Mouse (Mus musculus): Measurements from ENCODE around the gene Cltb.

Cltb gene

DNA sequence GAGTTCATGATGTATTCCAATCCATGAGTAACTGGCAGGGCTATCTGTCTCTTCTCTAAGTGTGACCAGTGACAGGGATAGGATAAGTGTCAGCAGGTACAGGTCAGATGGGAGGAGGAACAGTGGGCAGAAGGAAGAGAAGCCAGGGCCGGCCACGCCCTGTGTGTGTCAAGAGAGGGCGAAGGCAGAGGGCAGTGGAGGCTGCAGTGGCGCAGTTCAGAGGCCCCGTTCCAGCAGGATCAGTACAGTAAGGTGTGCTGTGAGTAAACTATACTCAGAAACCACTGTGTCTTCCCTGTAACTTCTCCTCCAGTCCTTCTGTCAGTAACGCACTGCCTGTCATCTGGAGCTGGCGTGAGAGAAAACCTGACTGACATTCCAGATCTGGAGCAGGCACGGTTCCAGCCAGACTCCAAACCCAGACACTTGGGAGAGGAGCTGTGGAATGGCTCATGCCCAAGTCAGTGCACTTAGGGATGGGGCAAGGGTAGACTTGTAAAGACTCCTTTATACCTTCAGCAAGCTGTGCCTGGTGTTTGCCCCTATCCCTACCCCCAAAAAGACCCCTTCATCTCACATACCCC lies 14.9 kb downstream of the Cltb start:
- peak; percentile 61 for DNase-seq (ENCODE audit: inconsistent ontology term)

DNA sequence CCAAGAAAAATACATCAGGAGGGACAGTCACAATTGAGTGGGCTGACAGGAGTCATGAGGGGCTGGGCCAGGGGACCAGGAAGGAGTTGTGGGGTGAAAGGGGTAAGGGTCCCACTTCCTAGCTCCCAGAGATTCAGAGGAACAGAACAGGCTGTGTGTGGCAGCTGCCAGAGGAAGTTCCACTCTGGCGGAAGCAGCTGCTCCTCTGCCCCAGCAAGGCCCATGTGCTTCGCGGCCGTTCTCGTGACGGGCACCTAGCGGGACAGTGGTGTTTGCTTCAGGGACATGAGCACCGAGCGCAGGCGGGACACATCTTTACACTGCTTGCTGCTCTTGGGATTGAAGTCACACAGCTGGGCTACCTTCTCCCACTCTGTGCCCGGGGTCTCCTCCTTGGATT lies 17.5 kb downstream of the Cltb start:
- no peak for DNase-seq (ENCODE audit: inconsistent ontology term)

DNA sequence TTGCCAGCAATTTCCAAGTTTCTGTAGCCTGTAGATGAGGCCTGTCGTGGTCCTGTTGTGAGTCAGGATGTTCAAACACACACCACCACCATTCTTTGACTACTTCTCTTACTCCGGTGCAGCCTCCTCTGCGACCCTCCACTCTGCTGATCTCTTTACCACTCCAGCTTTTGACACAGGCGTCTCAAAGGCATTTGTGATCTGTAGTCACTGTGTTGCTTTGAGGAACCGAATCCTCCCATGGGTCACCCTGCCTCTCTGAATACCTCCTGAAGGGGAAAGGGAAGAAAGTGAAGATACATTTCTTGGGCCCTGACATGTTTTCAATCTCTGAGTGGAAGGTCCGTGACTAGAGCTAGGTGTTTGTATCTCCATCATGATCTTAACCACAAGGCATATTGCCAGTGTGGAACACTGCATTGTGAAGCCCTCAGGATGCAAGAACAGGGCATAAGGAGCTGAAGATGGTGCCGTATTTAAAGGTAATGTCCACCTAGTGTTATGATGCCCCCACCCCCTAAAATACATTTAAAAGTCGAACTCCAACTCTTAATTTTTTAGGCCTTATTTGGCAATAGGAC lies 19.3 kb downstream of the Cltb start:
- DNase-seq (ENCODE audit: inconsistent ontology term), result no peak

DNA sequence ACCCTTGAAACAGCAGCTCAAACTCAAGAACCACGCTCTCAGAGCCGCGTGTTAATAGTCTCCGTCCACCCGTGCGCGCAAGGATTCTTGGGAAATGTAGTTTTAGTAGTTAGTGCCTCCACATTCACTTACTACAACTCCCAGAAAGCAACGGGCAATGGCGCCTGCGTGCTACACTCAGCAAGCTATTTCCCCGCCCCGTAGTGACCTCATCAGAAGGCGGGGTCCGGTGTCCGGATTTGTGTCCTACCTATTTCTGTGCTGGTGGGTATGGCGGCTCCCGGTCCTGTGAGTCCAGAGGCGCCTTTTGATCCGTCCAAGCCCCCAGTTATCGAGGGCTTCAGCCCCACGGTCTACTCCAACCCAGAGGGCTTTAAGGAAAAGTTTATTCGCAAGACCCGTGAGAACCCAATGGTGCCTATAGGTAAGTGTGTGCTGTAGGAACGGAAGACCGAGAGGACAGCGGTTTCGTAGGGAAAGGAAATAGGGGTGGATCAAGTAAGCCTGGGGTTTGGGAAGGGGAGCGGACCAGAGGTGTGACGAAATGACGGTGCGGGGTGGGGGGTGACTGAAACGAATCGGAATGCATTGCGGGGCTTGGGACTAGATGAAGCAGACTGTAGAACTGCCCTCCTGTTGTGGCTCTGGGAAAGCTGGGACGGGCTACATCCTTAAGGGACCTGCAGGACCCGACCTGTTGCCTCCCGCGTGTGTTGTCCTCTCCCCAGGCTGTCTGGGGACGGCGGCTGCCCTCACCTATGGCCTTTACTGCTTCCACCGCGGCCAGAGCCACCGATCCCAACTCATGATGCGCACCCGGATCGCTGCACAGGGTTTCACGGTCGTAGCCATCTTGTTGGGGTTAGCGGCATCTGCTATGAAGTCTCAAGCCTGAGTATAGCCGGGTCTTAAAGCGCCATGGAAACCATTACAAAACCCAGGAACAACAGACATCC lies 20.9 kb downstream of the Cltb start, which contains the start of the genes Nop16 and Higd2a:
TSS of gene Nop16 (minus strand) at position 95 of the 956 bp plus-strand sequence.
TSS of gene Higd2a (plus strand) at position 212 of the 956 bp plus-strand sequence.
- DNase-seq (ENCODE audit: inconsistent ontology term), result peak; percentile 98

DNA sequence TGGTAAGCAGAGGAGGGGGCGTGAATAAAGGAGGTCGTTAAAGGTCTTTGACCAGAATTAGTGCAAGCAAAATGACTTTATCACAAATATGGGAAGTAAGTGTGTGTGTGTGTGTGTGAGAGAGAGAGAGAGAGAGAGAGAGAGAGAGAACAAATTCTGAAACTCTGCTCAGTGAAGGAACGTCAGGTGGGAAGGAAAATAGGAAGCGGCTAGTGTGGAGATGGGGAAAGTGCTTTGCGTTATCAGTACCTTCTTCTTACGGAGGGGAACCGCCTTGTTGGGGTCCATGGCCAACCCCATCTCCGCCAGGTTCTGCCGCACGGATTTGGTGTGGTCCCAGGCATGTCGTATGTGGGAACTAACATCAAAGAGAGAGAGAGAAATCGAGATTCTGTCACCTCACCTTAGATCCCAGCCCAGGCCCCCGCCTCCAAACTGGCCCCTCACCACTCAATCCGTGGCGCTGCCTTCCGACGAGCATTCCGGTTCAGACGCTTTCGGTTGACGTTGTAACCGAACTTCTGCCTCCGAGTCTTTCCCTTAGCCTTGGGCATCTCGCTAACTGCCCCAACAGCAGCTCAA lies 21.6 kb downstream of the Cltb start:
- DNase-seq (ENCODE audit: inconsistent ontology term), result no peak

DNA sequence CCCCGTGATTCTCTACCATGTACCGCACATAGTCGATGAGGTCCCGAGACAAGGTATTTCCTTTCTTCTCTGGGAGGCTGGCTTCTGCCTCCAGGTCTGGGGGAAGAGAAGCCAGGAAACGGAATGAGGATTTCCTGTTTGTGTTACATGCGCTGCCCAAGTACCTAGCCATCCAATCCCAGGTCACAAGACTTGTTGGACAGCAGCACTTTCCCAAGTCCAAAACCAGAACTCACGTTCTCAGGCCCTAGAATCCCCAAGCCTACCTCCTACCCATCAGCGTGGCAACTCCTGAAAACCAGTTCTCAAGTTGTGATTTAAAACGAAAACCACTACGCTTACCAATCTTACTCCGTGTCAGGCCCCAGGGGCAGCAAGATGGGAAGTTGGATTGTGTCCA lies 25.3 kb downstream of the Cltb start:
- DNase-seq (ENCODE audit: inconsistent ontology term), result no peak

DNA sequence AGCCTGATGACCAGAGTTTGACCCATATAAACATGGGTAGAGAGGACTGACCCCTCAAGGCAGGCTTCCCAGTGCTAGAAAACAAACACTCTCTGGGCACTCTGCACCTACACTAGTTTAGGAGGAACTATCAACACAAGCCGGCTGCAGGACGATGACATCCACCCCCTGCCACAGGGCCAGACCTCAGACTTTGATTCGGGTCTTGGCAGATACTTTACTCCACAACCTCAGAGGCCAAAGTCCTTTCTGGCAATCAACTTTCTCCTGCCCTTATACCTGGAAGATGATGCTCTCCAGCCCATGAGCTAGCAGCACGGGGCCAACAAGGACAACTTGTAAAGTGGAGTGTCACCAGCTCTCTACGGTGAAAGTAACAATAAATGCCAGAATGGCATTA lies 28.3 kb downstream of the Cltb start:
- DNase-seq (ENCODE audit: inconsistent ontology term), result no peak

DNA sequence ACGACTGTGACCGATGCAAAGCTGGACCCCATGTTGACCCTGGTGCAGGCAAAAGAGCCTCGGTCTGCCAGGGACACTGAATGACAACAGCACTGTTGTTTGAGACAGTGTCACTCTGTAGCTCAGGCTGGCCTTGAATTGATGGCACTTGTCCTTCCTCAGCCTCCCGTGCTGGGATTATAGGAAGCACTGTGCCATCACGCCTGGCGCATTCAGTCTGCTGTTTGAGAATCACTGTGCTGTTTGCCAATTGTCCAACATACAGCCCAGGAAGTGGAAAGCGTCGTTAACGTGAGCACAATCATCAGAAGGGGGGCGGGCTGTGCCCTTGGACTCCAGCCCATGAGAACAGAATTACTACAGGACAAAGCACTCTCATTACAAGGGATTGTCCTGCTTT lies 29.0 kb downstream of the Cltb start:
- peak; percentile 92 for DNase-seq (ENCODE audit: inconsistent ontology term)

DNA sequence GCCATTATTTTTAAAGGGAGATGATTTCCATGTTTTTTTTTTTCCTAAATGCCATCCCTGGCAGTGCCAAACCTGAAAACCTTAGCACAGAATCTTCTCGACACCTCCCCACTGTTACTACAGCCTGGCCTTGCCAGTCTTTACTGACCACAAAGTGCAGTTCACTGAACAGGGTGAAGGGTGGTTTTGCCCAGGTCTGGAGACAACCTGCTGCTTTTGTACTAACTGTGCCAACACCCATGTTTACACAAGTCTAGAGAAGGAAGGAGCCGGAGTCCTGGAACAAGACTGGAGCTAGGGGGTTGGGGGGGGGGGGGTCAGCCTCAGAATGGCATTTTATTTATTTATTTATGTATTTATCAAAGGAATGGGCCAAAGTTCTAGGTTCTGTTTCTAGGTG lies 29.8 kb downstream of the Cltb start:
- DNase-seq (ENCODE audit: inconsistent ontology term), result peak; percentile 46

DNA sequence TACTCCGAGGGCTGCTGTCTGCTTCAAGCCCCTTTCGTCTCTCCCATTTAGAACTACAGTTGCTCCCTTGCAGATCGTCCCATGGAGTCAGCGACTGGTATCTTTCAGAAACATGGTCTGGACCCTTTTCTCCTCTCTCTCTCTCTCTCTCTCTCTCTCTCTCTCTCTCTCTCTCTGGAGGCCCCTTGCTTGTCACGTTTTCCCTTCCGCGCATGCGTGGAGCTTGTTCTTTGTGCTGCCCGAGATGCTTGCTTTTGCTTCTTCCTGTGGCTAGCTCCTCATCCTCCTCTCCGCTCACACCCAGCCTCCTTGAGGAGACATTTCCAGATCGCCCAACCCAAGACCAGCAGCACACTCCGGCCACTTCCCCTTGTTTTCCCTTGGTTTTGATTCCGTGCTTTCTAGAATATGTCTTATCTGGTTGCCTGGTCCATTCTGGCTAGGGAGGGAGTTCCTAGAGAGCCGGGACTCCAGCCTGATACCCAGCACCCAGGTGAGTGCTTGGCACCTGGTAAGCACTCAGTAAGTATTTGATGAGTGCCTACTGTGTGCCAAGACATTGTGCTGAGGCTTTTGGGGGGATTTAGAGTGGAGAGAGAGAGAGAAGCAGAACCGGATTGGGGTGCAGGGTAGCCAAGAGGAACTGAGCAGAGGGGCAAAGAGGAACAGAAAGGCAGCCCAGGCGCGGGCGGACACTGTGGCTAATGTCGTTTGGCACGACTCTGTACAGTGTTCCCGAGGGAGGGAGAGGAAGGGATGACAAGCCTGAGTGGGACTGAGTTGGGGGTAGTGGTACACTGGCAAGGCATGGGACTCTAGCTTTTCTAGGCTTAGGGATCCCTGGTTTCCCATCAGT lies 33.3 kb downstream of the Cltb start:
- DNase-seq (ENCODE audit: inconsistent ontology term), result no peak

DNA sequence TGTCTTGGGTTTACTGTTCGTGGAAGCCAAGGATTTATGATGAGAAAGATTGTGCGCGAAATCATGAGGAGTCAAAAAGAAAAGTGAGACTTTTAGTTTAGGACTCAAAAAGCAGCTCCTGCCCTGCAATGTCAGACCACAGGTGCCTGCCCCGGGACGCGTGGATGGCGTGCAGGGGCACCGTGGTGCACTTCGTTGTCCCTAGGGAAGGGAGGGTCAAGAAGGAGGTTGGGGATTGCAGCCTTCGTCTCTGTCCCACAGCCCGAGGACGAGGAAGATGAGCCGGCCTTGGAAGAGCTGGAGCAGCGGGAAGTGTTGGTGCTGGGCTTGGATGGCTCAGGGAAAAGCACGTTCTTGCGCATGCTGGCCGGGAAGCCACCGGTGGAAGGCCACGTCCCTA lies 35.7 kb downstream of the Cltb start:
- no peak for DNase-seq (ENCODE audit: inconsistent ontology term)

DNA sequence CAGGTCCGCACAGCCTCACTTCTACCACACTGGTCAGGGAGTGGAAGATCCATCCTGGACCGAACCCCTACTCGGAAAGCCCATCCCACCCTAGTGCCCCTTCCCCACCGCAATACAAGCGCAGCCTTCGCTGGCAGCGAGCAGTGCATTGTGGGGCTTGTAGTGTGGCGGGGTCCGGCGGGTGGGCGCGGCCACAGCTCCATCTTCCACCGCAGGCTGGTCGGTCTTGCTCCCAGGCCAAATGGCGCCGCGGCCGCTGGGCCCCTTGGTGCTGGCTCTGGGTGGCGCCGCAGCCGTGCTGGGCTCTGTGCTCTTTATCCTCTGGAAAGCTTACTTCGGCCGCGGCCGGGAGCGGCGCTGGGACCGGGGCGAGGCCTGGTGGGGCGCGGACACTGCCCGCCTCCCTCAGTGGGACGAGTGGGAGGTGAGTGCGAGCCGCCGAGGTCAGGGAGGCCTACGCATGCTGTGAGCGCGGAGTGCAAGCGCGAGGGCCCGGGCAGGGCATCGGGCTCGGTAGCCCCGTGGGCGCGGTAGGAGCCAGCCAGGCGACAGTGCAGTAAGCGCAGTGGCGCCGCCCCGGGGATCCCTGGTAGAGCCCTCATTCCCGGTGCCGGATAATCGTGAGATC lies 36.2 kb downstream of the Cltb start, which contains the start of gene Arl10:
TSS of gene Arl10 (plus strand) at position 162 of the 628 bp plus-strand sequence.
- peak; percentile 86 for DNase-seq (ENCODE audit: inconsistent ontology term)

DNA sequence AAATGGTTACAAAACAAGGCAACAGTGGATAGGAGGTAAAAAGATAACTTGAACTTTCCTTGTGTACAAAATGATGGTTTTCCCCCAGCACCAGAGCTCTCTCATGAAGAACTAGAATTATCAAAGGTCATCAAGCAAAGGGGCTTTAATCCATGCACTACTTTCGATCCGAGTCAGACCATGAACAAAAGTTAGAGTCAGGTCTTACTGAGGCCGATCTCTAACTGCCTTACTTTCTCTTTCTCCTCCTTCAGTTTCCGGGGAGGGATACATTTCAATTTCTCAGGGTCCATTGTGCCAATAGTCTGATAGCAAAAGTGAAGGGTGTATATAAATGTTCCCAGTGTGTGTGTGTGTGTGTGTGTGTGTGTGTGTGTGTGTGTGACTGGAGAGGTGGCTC lies 38.5 kb downstream of the Cltb start:
- DNase-seq (ENCODE audit: inconsistent ontology term), result no peak

DNA sequence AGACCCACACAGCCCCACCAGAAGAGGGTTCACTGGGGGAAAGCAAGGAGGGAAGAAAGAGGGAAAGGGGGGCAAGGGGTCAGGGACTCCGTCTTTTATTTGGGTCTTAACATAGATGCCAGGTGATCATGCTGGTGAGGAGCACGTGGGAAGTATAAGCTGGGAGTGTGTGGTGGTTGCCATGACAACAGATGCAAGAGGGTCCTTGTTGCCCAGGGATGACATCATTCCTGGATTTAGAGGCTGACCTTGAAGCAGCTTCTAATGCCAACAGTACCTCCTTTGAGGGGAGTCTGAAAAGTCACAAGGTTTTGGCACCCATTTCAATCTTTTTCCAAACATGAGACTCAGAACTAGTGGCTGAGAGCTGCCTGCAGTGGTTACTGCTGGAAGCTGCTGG lies 39.5 kb downstream of the Cltb start:
- DNase-seq (ENCODE audit: inconsistent ontology term), result no peak

DNA sequence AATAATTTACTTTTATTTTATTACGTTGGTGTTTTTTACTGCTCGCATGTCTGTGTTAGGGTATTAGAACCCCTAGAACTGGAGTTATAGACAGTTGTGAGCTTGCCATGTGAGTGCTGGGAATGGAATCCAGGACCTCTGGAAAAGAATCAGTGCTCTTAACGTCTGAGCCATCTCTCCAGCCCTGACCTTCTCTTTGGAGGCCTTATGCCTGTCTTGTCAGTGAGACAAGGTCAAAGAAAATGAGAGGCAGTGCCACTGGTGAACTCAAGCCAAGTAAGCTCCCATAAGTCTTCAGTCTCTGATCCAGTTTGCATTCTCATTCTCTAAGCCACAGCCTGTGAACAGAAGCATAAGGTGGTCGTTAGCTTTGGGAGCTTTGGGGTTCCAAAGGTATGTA lies 40.4 kb downstream of the Cltb start:
- DNase-seq (ENCODE audit: inconsistent ontology term), result no peak

DNA sequence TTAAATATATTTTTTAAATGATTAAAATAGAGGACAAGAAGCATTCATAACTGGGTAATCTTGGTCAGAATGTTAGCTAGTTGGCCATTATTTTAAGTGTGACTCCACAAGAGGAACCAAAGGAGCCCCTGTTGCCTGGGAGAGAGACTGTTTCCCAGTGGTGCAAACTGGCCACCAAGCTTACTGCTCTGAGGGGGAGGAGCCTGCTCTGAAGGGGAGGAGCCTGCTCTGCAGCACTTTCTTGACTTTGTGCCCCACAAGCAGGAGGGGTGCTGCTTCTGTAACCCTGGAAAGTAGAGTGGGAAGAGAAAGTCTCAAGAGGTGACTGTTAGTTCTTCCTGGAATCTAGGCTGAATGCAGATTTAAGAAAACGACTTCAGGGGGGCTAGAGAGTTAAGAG lies 41.9 kb downstream of the Cltb start:
- DNase-seq (ENCODE audit: inconsistent ontology term), result no peak

DNA sequence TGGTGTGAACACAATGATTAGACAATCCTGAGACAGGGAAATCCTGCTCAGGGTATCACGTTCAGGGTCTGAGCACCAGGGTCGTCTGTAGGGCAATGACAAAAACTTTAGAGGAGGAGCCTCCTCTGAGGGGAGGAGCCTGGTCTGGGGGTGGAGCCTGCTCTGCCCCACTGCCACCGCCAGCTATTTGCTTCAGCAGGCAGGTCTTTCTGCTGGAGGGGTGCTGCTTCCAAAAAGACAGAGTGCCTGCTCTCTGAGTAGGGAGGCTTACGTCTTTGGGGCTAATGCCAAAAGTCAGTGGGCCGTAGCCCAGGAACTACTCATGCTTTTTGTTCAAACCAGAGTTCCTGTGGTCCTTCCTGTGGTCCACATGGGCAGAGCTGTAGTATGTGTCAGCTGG lies 42.8 kb downstream of the Cltb start:
- no peak for DNase-seq (ENCODE audit: inconsistent ontology term)

DNA sequence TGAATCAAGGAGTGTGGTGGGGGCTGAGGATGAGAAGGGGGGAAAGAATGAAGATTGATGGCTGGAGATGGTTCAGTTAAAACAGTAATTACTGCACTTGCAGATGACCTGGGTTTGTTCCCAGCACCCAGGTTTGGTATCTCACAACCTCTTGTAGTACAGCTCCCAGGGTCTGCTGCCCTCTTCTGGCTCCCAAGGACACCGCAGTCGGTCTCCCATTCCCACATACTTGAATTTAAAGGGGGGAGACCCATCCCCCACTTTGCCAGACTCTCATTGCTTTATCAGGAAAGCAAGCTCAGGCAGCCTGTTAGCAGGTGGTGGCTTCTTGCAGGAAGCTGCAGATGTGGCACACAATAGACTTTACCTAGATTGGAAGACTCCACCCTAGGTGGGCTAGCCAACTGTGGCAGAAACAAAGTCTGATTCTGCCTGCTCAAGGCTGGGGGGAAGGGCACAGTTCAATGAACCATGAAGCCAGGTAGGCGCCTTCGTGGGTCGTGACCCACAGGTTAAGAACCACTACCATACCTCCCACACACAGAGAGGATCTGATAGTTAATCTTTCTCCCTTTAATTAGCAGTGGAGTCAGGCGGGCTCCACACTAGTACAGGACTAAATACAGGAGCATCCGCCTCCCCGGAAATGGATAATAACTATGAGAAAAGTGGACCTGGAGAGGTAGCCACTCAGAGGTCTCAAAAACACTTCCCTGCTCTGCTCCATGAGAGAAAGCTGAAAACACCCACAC lies 45.4 kb downstream of the Cltb start:
- no peak for DNase-seq (ENCODE audit: inconsistent ontology term)

DNA sequence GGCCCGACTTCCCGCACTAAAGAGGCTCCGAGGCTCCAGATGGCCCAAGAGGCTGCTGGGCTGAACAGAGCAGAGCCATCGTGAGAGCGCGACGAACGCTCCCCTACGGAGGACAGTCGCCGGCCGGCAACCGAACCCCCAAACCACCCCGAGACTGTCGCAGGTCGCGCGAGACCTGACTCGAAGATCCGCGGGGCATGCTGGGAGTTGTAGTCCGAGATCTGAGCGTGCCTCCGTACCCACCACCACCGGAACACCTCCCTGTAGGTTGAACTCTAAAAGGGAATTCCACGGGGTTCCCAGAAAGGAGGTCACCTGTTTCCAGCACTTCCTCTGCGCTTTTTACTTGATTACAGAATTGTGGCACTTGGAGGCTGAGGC lies 46.0 kb downstream of the Cltb start, which contains the start of gene 4833439L19Rik:
TSS of gene 4833439L19Rik (minus strand) at position 235 of the 381 bp plus-strand sequence.
- peak; percentile 92 for DNase-seq (ENCODE audit: inconsistent ontology term)
